Mouse (Mus musculus) E14TG2a.4 (cell line): ENCODE data around the gene Fdx1.

Experiments used
- CTCF ChIP-seq: conservative IDR thresholded peaks from 2 replicates; pipeline ENCODE4 v1.5.1; 2014; ENCODE audit warnings: low read length
- POU5F1 ChIP-seq: IDR thresholded peaks from 2 replicates; pipeline ENCODE4 v1.6.1; 2014; ENCODE audit warnings: low read length, borderline replicate concordance

DNA sequence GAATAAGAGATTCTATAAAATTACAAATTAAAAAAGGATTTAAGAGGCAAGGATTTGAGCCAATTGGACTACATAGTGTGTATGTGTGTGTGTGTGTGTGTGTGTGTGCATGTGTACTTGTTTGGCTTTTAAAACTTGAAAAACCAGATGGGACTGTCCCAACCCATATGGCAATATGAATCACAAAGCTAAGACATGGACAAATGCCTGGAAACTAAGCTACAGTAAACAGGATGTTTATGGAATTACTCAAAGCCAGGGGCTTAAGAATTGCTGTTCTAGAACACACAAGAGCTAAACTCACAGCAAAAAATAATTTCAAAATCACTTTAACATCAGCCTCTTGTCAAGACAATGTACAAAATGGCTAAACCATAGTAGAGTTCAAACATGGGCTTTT is 4.4 kb downstream of the Fdx1 start:
- no peak for TF ChIP-seq POU5F1
- TF ChIP-seq CTCF = no peak
